Mouse (Mus musculus) E14TG2a.4 (cell line): ENCODE results near the gene Paox.
A peak's percentile ranks its signal among the peaks of the same experiment; 100 is the strongest.

ENCODE experiments used
- H3K27me3 ChIP-seq: 2 replicates; pipeline ENCODE4 v1.6.1; 2014; ENCODE audit warnings: low read length, control low read depth; ENCODE audit not compliant: insufficient read depth
- H3K36me3 ChIP-seq: 2 replicates; pipeline ENCODE4 v1.6.1; 2014; ENCODE audit warnings: low read length, control low read depth; ENCODE audit not compliant: insufficient read depth
- H3K4me1 ChIP-seq: replicated peaks from 2 replicates; pipeline ENCODE4 v1.6.1; 2014; ENCODE audit warnings: low read depth, low read length, control low read depth
- H3K4me3 ChIP-seq: replicated peaks from 2 replicates; pipeline ENCODE4 v1.5.1; 2014; ENCODE audit warnings: mild to moderate bottlenecking, low read length
- H3K9me3 ChIP-seq: 2 replicates; pipeline ENCODE4 v1.6.1; 2014; ENCODE audit warnings: low read length, control low read depth
- CTCF ChIP-seq: conservative IDR thresholded peaks from 2 replicates; pipeline ENCODE4 v1.5.1; 2014; ENCODE audit warnings: low read length
- NANOG ChIP-seq: IDR thresholded peaks from 2 replicates; pipeline ENCODE4 v1.6.1; 2014; ENCODE audit warnings: borderline replicate concordance, low read length, mixed read lengths
- POU5F1 ChIP-seq: IDR thresholded peaks from 2 replicates; pipeline ENCODE4 v1.6.1; 2014; ENCODE audit warnings: low read length, borderline replicate concordance

The Paox gene

GRCm38 (mm10) chr7:140144550-140144949 is 29.0 kb downstream of the Paox start:
- TF ChIP-seq POU5F1, result no peak
- TF ChIP-seq CTCF, result no peak
- TF ChIP-seq NANOG, result no peak
- H3K4me3 ChIP-seq, result no peak overlapping the region
- H3K4me1 ChIP-seq, result peaks cover 3% of the 10 kb centered on the region; the same call in 1 of the 2 replicates
- no peaks in the 10 kb centered on the region for H3K9me3 ChIP-seq
- no peaks in the 10 kb centered on the region for H3K27me3 ChIP-seq
- H3K36me3 ChIP-seq, result peaks cover 70% of the 10 kb centered on the region

GRCm38 (mm10) chr7:140153383-140153782 is 37.8 kb downstream of the Paox start:
- Histone ChIP-seq H3K4me1 (peaks cover 25% of the 10 kb centered on the region), H3K4me3 (peak overlapping the region; percentile 76), H3K27me3 (peaks cover 55% of the 10 kb centered on the region), H3K36me3 (peaks cover 27% of the 10 kb centered on the region), H3K9me3 (no peaks in the 10 kb centered on the region)
- TF ChIP-seq POU5F1, result no peak
- TF ChIP-seq NANOG, result no peak

- H3K4me1 ChIP-seq, result peaks cover 25% of the 10 kb centered on the region
- no peaks in the 10 kb centered on the region for H3K9me3 ChIP-seq
- H3K4me3 ChIP-seq, result peak overlapping the region; percentile 76
- peaks cover 59% of the 10 kb centered on the region for H3K27me3 ChIP-seq
- TF ChIP-seq POU5F1 (no peak), CTCF (no peak), NANOG (no peak)
- H3K36me3 ChIP-seq, result peaks cover 25% of the 10 kb centered on the region
These were observed 38.2 kb downstream of the Paox start for GRCm38 (mm10) chr7:140153829-140154217.

- H3K9me3 ChIP-seq, result no peaks in the 10 kb centered on the region
- H3K4me1 ChIP-seq, result peaks cover 25% of the 10 kb centered on the region
- H3K4me3 ChIP-seq, result peak within 1 kb of the TSS; percentile 76
- TF ChIP-seq NANOG (no peak), POU5F1 (no peak), CTCF (no peak)
- peaks cover 19% of the 10 kb centered on the region for H3K36me3 ChIP-seq
- H3K27me3 ChIP-seq, result peaks cover 62% of the 10 kb centered on the region
These were observed 38.8 kb downstream of the Paox start, which contains the start of gene Sprn for GRCm38 (mm10) chr7:140154218-140154927. Gene Sprn (minus strand): TSS chr7:140154877.

GRCm38 (mm10) chr7:140160363-140160762 is 44.8 kb downstream of the Paox start:
- Histone ChIP-seq H3K4me1 (no peaks in the 10 kb centered on the region), H3K4me3 (no peak overlapping the region), H3K9me3 (peaks cover 13% of the 10 kb centered on the region), H3K36me3 (no peaks in the 10 kb centered on the region), H3K27me3 (peaks cover 38% of the 10 kb centered on the region)
- TF ChIP-seq CTCF (no peak), POU5F1 (no peak), NANOG (no peak)

GRCm38 (mm10) chr7:140164664-140165063 is 49.1 kb downstream of the Paox start, which contains the start of gene Olfr522:
Gene Olfr522 (minus strand): TSS chr7:140164764.
- H3K27me3 ChIP-seq, result peaks cover 14% of the 10 kb centered on the region; the same call in 1 of the 2 replicates
- H3K4me1 ChIP-seq, result 0 out of 2 replicates have a peak, but pooled peaks cover 3% of the 10 kb centered on the region
- TF ChIP-seq NANOG, result no peak
- TF ChIP-seq CTCF, result no peak
- TF ChIP-seq POU5F1, result no peak
- H3K4me3 ChIP-seq, result no peak within 1 kb of the TSS
- peaks cover 13% of the 10 kb centered on the region for H3K9me3 ChIP-seq
- no peaks in the 10 kb centered on the region for H3K36me3 ChIP-seq

GRCm38 (mm10) chr7:140167950-140168349 is 52.4 kb downstream of the Paox start:
- Histone ChIP-seq H3K27me3 (0 out of 2 replicates have a peak, but pooled peaks cover 6% of the 10 kb centered on the region), H3K4me1 (peaks cover 18% of the 10 kb centered on the region), H3K4me3 (no peak overlapping the region), H3K9me3 (no peaks in the 10 kb centered on the region; the same call in 1 of the 2 replicates), H3K36me3 (no peaks in the 10 kb centered on the region)
- no peak for TF ChIP-seq CTCF
- no peak for TF ChIP-seq NANOG
- TF ChIP-seq POU5F1, result no peak

GRCm38 (mm10) chr7:140169386-140169785 is 53.8 kb downstream of the Paox start:
- no peak for TF ChIP-seq NANOG
- Histone ChIP-seq H3K9me3 (no peaks in the 10 kb centered on the region; the same call in 1 of the 2 replicates), H3K4me1 (peaks cover 18% of the 10 kb centered on the region), H3K4me3 (no peak overlapping the region), H3K36me3 (no peaks in the 10 kb centered on the region), H3K27me3 (no peaks in the 10 kb centered on the region; the same call in 1 of the 2 replicates)

GRCm38 (mm10) chr7:140170863-140171262 is 55.3 kb downstream of the Paox start:
- H3K4me1 ChIP-seq, result peaks cover 17% of the 10 kb centered on the region
- no peaks in the 10 kb centered on the region; the same call in 1 of the 2 replicates for H3K27me3 ChIP-seq
- no peaks in the 10 kb centered on the region for H3K36me3 ChIP-seq
- TF ChIP-seq NANOG, result no peak
- TF ChIP-seq POU5F1, result no peak
- no peak for TF ChIP-seq CTCF
- H3K4me3 ChIP-seq, result no peak overlapping the region
- no peaks in the 10 kb centered on the region; the same call in 1 of the 2 replicates for H3K9me3 ChIP-seq
